Mouse (Mus musculus): ENCODE measurements at regions not wholly inside any gene's neighbourhood (a gene's known extent, or its start where the extent isn't known, plus 50 kb on each side); places are given as distances from the start of the nearest gene placed in this dataset.

DNA sequence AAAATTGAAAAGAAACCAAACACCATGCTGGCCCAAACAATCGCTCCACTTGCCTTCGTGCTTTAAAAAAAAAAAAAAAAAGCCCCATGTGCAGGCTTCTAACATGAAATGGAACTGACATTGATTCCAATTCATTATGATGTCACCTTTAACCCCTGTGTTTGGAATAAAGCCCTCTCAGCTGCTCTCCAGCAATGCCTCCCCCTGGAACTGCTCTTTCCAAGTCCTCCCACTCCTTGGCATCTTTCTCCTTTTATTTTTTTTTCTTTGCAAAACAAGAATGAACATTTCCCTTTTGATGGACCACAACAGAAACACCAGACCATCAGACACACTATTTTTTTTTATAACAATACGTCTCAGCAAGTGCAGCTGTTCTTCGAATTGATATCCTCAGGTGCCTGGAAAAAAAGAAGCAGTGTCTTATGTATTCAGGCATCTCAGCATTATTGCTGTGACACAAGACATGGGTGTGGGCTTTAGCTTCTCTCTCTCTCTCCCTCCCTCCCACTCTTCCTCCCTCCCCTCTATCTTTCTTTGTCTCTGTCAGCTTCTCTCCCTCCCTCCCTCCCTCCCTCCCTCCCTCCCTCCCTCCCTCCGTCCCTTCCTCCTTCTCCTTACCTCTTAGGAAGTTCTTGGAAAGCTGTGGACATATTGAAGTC is 152.3 kb upstream of the Pitrm1 start:
- DNase-seq (ENCODE audit: low spot score in 2 of 2): no peak

DNA sequence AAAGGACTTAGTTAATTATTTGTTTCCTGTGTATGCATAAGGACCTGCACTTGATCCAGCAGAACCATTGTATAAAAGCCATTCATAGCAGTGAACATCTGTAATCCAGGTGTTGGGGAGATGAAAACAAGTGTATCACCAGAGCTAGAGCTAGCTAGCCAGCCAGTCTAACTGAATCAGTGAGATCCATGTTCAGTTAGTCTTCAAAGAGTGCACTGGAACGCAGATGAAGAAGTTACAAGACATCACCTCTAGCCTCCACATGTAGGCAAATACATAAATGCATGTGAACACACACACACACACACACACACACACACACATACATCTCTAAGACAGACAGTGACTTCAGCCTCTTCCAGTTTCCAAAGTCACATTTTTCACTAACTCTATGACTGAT is 150.3 kb upstream of the Pitrm1 start:
- DNase-seq (ENCODE audit: low spot score in 2 of 2): no peak

DNA sequence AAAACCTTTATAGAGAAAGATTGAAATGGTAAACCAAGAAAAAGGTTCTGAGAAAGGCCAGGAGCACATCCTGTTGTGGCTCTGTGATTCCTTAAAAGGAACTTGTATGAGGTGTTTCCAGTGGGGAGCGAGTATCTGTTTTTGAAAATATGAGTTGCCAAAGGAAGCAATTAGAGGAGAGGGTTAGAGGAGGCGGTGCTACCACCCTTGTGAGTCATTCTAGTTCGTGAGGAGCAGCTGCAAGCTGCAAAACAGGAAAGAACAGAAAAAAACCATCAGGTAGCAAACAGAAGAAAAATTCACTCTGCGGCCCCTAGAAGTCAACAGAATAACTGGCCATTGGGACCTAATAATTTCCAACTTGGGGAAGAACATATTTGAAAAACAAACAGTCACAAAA is 116.1 kb upstream of the Pitrm1 start:
- DNase-seq (ENCODE audit: low spot score in 2 of 2): no peak

DNA sequence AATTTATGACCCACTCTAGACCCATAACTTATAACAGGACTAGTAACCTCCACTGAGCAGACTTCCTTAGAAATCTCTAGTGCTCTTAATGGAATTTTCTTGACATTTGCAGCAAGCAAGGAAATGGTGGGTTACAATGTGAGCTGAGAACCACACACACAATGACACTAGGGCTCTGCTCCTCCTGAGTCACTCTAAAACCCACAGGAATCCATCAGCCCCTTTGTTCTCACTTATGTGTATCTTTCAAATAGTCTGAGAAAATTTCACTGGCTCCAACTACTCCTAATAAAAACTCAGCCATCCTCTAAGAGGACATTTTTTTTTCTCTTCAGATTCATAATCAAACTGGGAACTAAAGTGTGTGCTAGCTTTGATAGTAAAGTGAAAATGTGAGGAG is 101.0 kb upstream of the Pitrm1 start:
- no peak for DNase-seq (ENCODE audit: low spot score in 2 of 2)

DNA sequence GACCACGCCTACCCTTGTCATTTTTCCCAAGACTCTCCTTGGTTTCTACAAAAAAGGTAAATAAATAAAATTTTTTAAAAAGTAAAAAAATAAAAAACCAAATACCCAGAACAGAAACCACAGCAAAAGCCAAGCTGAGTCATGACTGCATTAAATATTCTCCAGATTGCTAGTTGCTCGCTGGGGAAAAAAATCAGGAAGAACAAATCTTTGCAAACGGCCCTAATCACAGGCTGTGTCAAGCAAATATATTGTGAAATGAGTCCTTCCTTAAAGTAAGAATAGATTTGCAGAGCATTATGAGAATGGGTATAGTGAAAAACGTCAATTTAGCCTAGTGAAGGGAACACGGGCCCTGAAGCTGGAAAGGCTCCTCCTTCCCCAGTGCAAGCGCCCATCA is 86.6 kb upstream of the Pitrm1 start:
- DNase-seq (ENCODE audit: low spot score in 2 of 2): no peak

DNA sequence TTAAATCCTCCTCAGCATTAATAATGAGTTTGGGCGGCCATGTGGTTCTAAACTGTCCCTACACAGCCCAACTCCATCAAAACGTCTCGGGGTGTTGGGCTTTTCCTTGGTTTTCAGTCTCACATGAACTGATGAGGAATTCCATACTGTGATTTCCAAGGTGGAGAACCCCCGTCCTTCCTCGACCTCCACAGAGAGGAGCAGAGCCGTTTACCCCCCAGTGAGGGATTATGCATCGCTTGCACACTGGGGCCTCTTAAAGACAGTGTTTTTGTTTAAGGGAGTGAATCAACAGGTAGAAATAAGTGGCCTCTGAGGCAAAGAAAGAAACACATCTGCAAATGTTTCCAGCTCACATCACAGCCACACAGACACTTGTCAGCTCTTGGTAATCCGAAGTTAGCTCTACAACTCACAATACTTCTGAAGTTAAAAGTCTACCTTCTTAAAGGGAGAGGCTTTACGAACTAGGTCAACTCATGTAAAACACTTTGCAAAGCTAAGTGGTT is 82.0 kb upstream of the Pitrm1 start:
- no peak for DNase-seq (ENCODE audit: low spot score in 2 of 2)

DNA sequence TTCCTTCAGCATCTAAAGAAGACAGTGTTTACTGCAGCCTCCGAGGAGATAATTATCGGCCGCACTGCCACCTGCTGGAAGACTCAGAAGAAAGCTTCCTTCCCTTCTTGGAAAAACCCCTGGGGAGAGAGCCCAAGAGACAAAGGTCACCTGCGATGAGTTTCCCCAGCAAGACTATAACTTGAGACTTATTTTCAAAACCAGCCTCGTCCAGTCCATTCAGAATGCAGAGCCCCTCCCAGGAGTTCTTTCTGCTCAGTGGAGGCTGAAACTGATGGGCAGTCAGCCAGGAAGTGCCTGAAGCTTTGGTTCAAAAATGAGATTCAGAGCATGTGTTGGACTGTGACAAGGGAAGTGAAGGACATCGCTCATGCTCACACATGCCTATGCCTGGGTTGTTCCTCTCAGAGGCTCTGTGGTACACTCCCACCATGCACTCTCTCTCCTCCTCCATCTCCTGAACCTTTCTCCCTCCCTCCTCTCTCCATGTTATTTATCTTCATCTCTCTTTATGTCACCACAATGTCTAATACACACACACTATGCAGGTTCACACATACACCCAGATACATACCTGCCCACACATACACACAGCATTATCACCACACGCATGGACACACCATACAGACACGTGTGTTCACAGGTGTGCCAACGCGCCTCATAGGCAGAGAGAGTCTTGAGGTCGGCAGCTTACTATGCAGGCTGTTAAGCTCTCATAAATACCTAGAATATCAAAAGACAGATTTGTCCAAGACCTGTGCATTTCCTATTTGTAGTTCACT is 78.3 kb upstream of the Pitrm1 start:
- DNase-seq (ENCODE audit: low spot score in 2 of 2): peak; percentile 23 to 62

DNA sequence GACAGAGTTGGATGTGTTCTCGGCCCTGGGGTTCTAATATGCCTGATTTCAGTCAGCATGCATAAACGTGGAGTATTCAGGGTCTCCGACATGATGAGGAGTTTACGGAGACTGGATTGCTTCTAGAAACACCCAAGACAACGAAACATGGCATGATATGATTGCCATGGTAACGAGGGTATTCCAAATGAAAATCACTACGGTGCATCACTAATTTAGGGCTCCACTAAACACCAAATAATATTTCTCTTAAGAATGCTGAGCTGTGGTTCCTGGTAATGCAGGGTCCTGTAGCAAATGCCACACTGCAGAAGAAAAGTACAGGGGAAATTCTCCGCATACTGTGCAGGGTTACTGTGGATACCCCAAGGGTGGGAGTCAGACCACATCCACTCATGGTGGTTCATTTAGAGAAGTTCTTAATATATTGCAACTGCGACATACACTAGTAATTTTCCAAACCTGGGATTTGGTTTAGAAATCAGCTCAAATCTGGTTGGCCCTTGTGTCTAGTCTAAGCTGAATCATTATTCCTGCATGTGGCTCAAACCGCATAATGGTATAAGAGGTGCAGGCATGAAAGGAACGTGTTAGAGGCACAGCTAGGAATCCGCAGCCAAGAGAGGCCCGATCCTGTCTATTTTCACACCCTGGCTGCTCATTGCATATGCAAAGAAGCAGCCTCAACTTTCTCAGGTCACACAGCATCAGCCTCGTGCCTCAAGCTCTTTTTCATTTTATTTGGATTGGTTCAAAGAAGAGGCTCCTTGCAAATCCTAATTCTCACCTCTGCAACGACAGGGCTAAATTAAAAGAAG is 77.5 kb upstream of the Pitrm1 start:
- DNase-seq (ENCODE audit: low spot score in 2 of 2): no peak

DNA sequence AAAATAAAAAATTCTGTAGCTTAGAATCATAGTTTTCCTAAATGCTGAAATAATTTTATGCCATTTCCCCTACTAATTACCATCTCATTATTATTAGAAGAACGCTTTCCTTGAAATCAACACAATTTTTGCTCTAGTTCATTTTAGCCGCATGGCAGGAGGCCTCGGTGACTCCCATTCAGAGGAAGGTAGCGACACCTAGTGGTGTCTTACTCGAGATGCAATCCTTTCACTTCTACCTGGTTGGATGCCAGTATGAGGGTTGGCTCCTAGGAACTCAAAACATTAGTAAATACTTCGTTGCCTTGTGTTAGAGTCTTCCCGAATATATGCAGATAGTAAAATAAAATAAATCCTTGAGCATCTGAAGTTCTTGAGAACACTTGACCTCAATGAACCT is 76.3 kb upstream of the Pitrm1 start:
- DNase-seq (ENCODE audit: low spot score in 2 of 2): peak; percentile 34 to 65

DNA sequence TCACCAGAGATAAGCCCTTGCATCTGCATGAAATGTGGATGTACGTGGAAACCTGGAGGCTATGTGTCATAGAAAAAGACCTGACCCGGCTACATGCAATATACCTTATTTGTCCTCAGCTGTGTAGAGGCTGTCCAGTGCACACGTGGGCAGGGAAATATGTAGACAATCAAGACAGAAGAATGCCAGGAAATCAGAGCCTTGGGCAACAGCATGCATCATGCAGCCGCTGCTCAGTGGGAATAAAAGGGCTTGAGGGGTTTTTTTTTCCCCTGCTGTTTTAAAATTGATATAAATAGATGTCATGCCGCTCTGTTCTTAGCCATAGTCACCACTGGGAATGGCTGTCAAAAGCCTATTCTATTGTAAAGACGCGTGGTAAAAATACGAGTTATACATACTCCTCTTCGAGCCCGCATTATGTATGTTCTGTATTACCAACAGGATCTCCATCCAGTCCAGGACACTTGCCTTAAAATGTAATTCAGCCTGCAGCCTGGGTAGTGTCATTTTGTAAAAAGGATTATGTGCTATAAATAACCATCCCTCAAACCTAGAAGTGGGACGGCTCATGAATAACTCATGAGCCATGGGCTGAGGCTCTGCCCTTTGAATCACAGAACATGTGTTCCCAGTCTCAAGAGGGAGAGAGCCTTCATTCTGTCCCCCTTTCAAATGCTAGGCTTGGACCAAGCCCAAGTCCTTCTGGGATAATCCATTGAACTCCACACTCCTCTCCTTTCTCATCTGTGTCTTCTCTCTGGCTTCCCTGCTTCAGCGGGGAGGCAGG is 74.4 kb upstream of the Pitrm1 start:
- DNase-seq (ENCODE audit: low spot score in 2 of 2): no peak

DNA sequence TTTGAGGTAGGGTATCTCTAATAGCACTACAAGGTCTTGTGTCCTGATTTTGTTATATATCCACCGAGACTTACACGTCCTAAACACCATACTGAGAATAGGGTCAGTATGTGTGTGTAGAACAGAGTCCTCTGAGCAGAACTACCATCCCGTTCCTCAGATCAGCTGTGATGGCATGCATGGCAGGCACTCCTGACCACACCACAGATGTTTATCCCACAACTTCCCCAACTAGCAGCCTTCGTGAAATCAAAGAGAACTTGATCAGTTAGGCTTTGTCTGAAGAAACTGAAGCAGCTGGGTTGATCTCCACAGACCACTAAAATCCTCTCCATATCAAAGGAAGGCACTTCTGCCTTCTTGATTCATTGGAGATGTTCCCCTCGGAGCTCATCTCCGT is 68.3 kb upstream of the Pitrm1 start:
- DNase-seq (ENCODE audit: low spot score in 2 of 2): no peak

DNA sequence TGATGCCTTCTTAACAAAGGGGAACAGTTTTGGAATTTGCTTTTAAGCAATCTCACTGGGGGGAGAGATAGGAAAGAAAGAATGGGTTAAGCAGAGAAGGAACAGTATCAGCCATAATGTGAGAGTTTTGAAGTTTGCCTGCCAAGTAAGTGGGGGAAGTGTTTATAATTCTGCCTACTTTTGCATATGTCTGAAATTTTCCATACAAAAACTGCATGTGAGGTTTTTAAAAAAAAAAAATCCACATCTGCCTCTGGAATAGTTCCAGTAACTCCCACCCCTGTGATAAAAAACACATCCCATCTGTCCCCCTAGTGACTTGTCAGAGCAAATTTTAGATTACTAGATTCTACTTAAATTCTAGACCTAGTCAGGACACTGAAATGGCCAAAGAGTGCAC is 63.5 kb upstream of the Pitrm1 start:
- no peak for DNase-seq (ENCODE audit: low spot score in 2 of 2)

DNA sequence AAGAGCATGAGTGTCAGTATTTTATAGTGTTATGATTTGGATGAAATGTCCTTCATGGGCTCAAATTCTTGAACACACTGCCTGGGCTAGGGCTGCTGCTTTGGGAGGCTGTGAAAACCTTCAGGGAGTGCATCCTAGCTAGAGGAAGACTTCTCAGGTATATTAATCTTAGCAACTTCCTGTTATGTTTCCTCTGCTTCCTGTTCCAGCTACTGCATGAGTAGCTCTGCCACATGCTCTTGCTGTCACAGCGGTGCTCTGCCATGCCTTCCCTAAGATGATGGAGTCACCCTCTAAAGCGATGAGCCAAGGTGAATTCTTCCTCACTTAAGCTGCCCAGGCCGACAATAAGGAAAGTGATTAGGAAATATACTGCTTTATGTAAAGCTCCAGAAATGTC is 60.1 kb upstream of the Pitrm1 start:
- DNase-seq (ENCODE audit: low spot score in 2 of 2): no peak

DNA sequence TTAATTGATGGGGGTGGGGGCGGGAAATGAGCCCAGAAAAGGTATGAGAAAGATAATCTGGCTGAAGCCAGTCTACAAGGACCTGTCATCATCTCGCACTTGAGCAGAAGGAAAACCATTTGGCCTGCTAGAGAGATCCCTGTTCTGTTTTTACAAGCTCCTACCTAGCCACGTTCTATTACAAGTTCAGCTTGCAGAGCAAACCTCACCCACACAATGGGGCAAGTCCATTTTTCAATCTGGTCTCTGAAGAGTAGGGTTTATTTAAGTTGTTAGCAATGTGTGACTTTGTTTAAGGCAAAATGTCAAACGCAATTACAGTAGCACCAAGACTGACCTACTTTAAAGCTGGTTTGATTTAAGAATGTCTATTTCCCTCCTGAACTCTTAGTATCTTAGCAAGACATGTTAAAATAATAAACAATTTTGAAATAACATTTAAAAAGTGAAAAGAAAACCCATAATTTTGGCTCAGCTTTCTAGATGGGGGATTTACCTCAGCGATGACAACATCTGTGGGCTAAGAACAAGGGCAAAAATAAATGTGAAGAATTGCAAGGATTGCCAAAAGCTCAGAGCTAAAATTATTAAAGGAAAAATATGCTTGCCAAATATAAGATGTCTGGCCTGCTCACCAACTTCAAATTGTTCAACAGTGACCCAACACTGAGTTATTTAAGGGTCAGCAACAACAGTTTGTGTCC is 54.9 kb upstream of the Pitrm1 start:
- DNase-seq (ENCODE audit: low spot score in 2 of 2): no peak
